Mouse (Mus musculus) lung, adult 18-20 months (tissue): Measurements from ENCODE around the gene Bco1.

Source experiments
- DNase-seq, 2 experiments: peaks; one replicate each; pipeline ENCODE4 v3.0.0; 2022; ENCODE audit warnings: mixed read lengths in 2 of 2

Gene Bco1

DNA sequence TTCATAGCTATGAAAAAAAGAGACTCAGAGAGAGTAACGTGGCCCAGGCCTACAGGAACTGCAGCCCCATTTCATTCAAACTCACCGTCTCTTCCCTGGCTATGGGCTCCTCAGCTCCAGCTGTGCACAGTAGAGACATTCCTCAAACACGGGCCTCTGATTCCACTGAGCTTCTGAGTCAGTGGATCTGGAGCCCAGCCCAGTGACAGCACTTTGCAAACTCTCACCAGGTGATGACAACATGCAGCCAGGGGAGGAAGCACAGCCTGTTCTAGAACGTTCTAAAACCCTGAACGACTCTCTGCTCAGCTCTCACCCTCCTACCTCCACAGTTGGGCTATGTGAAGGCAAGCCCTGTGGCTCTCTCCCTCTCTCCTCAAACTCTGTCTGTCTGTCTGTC, 1.6 kb upstream of the Bco1 start:
- peak; percentile 38 to 52 for DNase-seq

DNA sequence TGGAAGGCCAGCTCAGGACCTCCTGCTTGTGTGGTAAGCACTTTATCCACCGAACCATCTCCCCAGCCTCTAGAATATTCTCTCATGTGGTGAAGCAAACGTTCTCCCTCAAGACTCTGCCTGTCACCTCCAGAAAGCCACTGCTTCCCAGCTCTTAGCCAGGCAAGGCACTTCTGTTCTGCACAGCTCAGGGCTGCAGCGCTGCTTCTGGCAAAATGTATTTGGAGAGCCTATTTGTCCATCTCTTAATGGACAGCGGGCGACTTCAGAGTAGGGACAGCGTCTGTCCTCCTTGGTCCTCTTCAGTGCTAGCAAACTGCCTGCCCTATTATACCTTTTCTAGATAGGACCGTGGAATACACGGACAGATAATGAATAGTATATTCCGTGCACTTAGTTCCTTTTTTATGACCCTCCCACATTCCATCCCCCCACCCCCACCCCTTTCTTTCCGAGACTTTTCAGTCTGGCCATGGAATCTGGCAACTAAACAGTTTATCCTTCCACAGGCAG, 1.5 kb downstream of the Bco1 start:
- DNase-seq = no peak

DNA sequence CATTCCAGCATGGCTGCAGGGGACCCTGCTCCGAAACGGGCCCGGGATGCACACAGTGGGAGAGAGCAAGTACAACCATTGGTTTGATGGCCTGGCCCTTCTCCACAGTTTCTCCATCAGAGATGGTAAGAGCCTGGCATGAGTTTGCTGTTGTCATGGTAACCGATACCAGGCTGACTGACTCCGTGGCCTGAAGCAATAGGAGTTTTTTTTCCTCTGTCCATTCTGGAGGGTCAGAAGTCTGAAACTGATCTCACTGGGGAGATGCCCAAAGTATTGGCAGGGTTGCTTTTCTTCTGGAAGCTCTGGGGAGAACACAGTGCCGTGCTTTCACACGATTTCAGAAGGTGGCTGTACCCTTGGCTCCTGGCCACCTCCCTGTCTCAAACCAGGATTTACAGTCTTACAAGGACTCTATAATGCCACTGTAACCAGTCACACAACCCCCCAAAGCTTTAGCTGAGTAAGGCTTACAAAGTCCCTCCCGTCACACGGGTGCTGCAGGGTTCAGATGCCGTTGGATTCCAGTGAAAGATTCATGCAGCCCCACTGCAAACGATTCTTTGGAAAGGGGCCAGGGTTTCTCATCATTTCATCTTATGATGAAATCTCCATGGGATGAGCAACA, 2.0 kb downstream of the Bco1 start:
- no peak for DNase-seq

DNA sequence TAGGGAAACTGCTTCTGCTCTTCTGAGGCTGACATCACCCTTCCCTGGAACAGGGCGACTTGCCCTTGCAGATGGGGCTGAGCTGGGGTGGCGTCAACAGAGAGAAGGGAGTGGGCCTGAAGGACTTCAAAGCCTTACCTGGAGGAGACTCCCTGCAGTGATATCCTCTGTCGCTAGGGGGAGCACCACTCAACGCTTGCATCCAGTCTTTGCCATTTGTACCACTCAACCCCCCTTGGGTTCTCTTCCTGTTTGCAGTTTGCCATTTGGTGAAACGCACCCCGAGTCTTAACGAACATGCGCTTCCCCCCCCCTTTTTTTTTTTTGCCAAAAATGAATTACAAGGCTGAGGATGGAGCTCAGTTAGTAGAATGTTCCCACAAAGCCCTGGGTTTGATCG, 11.9 kb downstream of the Bco1 start:
- DNase-seq = peak; percentile 70 to 81

DNA sequence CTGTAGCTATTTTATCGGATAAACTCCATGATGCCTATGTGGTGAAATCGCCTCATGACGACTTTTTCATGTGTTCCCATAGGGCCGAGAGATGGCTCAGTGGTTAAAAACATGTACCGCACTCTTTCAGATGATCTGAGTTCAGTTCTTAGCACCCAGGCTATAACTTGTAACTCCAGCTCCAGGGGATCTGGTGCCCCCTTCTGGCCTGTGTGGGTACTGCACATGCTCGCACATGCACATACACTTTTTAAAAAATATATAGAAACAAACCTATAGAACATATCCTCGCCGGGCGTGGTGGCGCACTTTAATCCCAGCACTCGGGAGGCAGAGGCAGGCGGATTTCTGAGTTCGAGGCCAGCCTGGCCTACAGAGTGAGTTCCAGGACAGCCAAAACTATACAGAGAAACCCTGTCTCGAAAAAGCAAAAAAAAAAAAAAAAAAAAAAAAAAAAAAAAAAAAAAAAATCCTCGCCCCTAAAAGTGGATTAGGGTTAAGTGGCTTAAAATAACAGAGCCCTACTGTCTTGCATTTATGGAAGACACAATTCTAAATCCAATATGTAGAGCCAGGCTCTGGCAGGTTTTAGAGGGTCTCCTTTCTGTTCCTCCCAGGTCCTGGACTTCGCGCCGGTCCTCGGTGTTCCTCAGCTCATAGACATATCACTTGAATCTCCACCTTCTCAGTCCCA, 13.5 kb downstream of the Bco1 start:
- DNase-seq = no peak

DNA sequence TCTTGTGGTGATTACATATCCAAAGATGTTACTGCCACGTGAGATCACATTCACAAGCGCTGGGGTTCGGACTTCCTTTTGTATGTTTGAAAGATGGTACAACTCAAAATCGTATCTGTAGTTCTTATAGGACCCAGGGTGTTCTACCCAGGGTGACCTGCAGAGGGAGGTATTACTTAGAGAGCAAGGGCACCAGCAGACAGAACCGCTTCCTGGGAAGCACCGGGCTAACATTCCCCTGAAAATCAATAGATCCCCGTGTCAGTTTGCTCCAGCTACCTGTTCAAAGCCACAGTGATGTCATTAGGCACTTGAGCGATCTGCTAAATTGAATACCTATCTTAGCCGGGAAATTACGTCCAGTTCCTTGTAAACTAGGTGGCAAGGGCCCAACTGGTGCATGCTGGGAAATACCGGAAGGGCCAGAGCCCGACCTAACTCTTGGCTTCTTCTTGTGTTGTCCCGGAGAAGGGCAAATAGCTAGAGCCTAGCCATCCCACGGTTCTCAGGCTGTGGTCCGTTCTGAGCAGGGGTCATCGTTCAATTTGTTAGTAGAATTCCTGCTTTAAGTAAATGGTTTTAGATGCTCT, 14.2 kb downstream of the Bco1 start:
- peak; percentile 76 to 83 for DNase-seq

DNA sequence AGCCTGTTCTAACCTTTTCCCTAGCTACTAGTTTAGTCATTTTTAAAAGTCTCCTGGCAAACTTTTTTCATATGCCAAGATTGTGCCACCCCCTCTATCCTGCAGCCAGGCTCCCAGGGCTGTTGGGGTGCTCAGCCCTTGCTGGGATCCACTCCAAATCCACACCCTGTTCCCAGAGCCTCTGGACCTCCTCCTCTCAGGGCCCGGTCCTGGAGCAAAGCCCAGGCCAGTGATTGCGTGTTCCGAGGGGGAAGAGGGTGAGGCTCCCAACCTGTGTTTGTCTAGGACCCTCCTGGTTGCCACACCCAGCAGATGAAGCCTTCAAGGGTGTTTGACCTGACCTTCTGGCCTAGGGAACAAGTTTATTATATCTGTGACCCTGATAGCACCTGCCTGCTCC, 16.0 kb downstream of the Bco1 start:
- peak; percentile 87 to 91 for DNase-seq

DNA sequence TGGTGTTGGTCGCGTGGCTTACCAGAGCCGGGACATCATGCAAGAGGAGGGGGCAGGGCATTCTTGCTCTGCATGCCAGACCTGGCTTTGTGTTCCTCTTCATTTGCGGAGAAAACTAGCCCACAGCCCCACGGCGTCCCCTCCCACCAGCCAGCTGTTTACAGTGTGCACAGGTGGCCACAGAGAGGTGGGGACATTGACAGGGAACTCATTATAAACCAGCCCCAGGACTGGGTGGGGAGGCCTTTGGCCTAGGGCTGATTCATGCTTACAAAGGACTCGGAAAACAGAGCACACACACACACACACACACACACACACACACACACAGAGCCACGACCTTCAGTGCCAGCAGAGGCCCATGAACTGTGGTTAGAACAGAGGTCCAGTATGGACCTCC, 16.6 kb downstream of the Bco1 start:
- DNase-seq = peak; percentile 62 to 77

DNA sequence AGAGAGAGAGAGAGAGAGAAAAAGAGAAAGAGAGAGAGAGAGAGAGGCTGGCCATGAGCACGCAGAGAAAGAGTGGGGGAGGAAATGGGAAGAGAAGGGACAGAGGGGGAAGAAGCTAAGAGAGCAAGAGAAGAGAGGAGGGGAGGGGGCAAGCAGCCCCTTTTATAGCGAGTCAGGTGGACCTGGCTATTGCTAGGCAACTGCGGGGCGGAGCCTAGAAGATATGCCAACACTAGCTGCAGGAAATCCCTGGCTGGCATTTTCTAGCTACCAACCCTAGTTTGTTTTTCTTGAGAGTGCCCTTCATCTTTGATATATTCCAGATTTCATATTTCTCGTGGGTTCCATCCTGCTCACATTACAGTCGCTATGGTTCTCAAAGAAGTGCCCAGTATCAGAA, 19.4 kb downstream of the Bco1 start:
- DNase-seq = peak in 1 of 2 experiments; percentile 56

DNA sequence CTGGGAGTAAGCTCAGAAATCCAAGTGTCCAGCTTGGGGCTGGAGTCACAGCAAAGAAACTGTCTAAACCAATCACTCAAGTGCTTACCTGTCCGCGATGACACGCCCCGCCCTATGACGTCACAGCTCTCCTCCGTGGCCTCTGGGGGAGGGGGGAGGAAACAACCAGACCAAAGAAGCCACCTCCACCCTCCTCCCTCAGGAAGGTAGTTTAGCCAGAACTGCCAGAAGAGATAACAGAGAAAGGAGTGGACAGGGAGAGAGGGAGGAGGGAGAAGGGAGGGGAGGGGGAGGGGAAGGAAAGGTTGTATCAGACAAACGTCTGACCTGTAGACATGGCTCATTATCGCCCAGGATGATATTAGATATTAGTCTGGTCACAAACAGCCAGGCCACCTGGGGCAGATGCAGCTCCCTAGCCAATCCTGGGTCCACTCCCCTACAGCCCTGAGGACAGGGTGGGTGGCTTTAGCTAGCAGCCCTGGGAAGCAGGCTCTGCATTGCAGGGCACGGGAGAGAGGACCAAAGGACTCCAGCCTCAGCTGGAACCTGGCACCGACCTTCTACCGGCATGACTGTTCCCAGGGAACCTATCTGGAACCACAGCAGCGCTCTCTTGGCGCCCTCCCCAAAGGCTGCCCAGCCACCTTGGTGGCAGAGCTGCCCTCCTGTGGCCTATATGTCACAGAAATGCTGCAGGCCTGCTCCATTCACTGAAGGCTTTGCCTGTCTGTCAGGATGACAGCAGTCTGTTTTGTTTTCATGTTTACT, 20.2 kb downstream of the Bco1 start:
- DNase-seq = peak; percentile 71 to 84

DNA sequence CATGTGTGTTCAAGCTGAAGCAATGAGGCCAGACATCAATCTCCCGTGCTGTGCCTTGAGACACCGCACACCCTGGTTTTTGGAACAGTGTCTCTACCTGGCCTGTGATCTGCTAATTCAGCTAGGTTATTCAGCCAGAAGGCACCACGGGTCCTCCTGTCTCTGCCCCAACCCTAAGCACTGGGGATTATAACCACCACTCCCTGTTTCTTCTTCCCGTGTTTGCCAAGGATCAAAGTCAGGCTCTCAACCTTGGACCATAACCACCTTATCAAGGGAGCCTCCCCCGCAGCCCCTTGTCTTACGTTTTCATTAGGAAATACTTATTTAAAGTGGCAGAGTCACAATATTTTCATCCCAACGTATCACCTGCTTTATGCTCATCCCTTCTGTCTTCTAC, 20.9 kb downstream of the Bco1 start:
- no peak for DNase-seq

DNA sequence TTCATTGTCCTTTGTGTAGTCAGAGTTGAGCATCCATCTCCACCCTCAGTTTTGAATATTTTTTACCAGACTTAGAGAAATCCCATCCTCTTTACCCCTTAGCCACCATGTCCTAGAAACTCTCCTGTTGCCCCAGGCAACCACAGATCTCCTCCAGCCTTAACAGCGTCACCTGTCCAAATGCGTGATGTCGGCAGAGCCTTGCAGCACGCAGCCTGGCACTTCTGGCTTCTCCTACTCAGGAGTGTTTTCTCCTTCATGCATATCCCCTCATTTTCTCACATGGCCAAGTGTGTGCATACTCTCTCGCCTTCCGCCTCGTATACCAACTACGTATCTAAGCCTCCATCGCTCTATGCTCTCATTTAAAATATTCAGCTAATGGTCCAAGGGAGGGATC, 22.8 kb downstream of the Bco1 start:
- no peak for DNase-seq

DNA sequence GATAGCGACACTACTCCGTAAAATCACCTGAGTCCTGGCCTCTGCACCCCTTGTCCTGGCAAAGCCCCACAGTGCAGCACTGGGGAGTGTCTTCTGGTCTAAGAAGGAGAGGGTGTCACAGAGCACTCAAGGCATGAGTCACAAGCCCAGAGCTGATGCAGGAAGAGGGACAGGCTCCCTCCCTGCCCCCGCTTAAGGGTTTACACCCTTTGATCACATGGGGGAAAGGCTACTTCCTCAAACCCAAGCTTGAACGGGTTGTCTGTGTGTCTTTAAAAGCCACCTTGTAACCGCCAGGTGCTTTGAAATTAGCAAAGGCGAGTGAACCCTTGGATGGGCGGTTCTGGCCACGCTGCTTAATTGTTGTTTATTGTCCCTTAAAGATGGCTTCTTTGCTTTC, 25.6 kb downstream of the Bco1 start:
- DNase-seq = peak; percentile 52 to 69

DNA sequence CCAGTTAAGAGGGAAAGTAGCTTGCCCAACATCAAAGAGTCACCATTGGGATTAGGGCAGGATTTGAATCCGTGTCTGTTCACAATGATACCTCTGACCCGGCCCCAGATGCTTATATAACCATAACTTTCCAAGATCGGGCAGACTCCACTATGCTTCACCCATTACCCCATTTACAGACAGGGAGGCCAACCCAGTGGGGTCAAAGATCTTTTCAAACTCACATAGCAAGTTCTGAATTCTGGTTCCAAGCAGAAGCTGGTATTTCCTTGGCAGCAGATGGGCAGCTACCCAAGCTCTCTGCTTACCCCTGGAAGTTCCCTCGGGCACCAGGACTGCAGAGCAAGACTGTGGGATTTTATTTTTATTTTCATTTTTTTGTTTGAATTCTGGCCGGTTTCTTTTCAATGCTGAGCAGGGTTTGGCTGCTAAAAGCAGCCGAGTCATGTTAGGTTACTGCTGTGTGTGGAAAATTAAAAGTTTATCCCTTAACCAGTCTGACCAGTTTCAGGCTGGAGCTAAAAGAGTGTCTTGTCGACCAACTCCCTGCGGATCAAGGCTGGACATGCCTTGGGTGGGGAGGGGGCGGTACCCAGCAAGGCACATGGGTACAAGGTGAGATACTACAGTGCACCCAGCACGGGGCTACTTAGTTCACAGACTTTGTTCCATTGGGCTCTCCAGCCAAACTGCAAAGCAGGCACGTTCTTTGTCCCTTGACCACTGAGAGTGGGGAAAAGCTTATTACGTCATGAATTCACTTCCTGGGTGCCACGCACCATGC, 28.4 kb downstream of the Bco1 start:
- DNase-seq = peak; percentile 34 to 67

DNA sequence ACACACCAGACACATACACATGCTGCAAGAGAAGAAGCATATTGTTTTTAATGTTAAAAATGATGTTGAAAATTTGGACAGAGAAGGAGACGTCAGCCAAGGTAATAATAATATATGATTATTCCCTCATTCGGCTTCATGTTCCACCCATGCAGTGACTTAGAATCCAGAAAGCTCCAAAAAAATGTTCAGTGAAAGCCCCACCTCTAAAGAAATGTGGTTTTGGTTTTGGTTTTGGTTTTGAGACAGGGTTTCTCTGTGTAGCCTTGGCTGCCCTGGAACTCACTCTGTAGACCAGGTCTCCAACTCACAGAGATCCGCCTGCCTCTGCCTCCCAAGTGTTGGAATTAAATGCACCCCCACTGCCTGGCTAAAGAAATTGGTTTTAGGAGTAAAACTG, 30.2 kb downstream of the Bco1 start:
- DNase-seq = no peak

DNA sequence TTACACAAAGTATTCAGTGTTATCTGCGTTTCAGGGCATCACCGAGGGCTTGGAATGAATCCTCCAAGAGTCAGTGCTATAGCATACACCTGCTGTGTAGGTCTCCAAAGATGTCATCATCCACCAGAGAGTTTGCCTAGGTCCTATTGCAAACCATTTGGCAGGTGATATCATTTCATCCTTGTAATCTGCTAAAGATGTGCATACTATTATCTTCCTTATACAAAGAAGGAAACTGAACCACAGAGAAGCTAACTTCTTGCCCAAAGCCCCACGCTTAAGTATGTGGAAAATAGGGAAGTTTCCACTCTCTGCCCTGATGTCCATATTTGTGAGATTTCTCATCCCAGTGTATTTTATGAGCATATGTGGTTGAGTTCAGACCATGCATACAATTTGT, 30.8 kb downstream of the Bco1 start:
- no peak for DNase-seq

DNA sequence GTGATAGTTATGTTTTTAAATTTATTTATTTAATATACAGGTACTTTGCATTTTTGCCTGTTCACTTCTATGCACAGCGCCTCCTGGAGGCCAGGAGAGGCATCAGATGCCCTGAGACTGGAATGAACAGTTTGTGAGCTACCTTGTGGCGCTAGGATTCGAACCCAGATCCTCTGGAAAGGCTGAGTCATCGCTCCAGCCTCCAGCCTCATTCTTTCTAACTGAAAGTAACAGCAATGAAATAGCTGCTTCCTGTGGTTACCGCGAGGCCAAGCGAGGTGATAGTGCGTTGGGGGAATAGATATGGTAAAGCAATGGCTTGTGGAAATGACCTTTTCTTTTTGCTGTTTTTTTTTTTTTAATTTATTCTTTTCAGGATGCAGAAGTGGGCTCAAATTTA, 31.4 kb downstream of the Bco1 start:
- DNase-seq = no peak

DNA sequence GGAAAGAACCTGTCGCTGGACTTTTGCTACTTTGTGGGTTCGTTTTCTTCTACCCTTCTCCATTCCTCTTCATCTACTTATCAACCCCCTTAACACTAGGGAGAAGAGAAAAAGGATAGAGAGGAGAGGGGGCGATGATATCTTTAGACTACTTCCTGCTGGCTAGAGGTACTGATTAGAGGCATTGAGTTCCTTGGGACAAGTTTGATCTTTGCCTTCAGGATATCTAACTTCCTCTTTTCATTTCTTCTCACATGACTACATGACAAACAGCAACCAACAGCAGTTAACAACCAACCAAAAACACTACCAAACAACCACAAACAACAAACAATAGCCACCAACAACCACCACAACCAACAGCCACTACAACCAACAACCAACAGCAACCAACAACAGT, 38.0 kb downstream of the Bco1 start:
- no peak for DNase-seq

DNA sequence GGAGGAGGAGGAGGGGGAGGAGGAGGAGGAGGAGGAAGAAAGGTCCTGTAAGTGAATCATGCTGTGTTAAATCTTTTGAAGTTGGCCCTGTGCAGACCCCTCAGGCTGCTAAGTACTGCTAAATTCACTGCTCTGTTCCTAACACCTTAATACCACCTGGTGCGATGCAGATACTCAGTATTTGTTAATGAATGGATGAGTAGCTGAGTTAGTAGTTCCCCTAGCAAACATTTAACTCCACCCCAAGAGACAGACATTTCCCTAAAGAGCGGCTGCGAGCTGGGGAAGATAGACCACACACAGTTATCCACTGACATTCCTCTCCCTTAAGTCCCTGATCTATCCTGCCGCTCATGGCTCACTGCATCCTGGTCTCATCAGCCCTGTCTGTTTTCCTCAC, 40.7 kb downstream of the Bco1 start:
- no peak for DNase-seq

DNA sequence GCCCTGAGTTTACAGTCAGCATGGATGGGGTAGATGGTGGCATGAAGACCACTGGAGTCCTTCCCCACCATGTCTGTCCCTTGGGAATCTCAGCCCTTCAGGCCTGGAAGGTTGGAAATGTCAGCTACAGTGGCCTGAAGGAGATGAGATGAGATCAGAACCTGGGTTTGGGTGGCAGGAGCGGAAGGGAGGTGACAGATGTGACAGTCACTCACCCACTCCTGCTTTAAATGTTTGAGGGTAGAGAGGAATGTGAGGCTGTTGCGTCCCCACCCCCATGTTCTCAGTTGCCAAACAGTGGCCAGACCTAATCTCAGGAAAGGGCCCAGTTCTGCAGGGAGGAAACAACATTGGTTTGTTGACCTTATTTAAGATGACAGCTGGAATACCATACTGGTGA, 41.1 kb downstream of the Bco1 start:
- no peak for DNase-seq

DNA sequence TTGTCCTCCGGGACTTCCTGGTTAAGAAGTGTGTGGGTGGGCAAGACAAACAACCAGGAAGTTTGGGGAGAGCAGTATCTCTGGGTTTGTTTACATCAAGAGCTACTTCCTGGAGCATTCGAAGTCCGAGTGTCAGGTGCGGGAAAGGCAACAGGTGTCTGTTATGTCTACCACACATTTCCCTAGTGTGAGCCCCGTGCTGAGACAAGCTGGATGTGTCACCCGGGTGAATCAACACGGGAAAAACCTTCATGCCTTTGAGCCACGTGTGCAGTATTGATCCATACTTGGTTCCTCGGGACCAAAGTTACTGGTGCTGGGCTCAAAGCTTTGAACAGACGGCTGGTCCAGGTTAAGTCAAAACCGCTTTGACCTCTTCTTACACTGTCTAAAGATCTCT, 41.7 kb downstream of the Bco1 start:
- DNase-seq = no peak

DNA sequence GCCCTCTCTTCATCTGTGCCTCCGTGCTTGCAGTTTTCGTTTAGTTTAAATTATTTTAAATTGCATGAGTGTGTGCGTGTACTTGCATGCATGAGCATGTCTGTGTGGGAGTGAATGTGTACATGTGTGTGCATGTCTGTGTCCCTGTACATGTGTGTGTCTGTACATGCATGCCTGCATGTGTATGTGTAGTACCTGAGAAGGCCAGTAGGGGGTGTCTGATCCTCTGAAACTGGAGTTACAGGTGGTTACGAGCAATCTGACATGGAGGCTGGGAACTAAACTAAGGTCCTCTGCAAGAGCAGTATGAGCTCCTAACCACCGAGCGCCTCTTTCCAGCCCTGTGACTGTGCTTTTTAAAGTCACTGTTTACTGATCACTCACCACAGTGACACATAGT, 52.9 kb downstream of the Bco1 start:
- DNase-seq = no peak

DNA sequence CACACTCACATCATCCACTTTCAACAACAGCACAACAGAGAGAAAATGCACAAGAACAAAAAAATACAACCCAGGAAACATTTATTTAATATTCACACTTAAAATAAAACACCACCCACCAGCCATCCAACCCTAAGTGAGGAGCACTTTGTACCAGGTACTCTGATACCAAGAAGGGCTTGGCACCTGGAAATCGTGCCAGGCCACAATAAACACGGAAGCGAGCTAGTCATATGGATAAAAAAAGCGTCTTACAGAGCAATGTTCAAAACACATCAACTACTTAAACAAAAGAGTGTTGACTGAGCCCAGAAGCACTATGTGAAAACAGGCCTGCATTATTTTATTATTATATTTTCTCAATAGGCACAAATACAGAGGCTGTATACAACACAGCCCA, 60.5 kb downstream of the Bco1 start:
- DNase-seq = peak; percentile 49 to 70
